Mouse (Mus musculus) adrenal gland, adult (tissue): ENCODE data around the gene Narfl.

ENCODE experiments used
- DNase-seq, 2 experiments: peaks; one replicate each; pipeline ENCODE4 v3.0.0; 2022 to 2023; ENCODE audit warnings: low spot score in 1 of 2; ENCODE audit not compliant: inconsistent age in 2 of 2

The Narfl gene

GRCm38 (mm10) chr17:25761561-25761970 lies 12.0 kb upstream of the Narfl start:
- no peak for DNase-seq

- DNase-seq, result no peak
Observed at GRCm38 (mm10) chr17:25762591-25762990, 11.0 kb upstream of the Narfl start.

- DNase-seq, result no peak
Observed at GRCm38 (mm10) chr17:25765886-25766285, 7.7 kb upstream of the Narfl start.

DNA sequence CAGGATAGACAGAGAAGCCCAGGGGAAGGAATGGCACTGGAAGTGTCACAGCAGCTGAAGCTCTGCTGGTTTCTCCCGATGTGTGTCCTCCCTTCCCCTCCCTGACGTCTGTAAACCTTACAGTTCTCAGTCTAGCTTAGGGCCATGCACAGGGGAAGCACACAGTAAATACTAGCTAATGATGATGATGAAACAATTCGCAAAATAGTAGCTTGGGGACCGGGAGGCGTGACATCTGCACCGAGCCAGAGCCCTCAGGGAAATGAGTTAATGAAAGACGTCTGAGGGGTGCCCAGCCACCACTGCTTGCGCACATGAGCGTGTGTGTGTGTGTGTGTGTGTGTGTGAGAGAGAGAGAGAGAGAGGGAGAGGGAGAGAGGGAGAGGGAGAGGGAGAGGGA lies 4.2 kb upstream of the Narfl start:
- DNase-seq, result no peak

- DNase-seq, result no peak
Observed at GRCm38 (mm10) chr17:25775318-25776062, 1.9 kb downstream of the Narfl start.

DNA sequence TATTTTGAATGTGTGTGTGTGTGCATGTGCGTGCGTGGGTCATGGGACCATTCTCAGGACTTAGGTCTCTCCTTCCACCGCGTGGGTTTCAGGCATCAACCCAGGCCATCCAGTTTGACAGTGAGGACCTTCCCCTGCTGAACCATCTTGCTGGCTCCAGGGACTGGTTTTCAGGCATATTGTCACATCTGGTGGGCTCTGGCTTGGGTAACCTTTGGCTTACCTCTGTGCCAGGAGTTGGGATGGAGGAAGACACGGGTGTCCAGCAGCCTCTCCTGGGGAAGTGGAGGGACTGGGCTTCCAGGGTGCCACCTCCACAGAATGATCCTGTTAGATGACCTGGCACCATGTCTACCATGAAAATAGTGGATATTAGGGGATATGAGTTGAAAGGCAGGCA lies 4.4 kb downstream of the Narfl start:
- DNase-seq, result peak in 1 of 2 experiments; percentile 29

GRCm38 (mm10) chr17:25781339-25781738 lies 7.8 kb downstream of the Narfl start:
- DNase-seq, result no peak

DNA sequence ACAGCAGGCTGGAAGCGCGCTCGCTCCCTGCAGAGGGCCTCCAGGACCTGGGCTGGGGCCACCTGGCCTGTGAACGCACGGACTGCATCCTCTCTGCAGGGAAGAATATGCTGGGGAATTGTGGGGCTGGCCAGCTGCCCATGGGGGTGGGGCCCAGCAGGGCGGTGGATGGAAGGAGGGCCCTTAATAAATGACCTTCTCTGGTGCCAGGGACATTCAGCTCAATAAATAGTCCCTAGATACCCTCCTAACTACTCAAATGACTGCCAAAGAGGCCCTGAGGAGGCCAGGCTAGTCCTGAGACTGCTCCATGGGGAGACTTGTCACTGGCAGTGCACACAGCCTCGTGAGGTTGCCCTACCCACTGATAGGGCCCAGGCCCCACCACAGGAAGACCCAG lies 9.5 kb downstream of the Narfl start:
- peak; percentile 67 to 88 for DNase-seq

GRCm38 (mm10) chr17:25783861-25784574 lies 10.4 kb downstream of the Narfl start:
- peak in 1 of 2 experiments; percentile 53 for DNase-seq

DNA sequence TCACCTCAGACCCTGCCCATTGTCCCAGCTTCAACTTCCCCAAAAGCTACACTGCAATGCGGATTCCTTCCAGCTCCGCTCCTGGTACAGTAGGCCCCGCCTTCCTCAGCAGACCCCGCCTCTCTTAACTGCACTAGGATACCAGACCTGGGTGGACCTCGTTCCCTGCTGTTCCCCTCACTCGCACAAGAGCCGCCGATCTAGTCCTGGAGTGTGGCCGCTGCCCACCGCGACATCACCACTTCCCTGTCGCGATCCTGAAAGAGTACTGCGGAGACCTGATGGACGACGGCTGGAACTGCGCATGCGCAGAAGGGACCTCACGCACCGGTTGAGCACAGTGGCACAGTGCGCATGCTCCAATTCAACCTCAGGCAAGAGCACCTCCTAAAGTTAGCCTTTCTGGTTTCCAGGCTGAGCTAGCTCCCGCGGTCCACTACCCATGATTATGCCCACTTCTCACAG lies 11.7 kb downstream of the Narfl start, which contains the start of gene Haghl:
Gene Haghl, minus strand, starts transcription at position 393 of the 465 bp plus-strand sequence.
- peak; percentile 97 to 100 for DNase-seq

DNA sequence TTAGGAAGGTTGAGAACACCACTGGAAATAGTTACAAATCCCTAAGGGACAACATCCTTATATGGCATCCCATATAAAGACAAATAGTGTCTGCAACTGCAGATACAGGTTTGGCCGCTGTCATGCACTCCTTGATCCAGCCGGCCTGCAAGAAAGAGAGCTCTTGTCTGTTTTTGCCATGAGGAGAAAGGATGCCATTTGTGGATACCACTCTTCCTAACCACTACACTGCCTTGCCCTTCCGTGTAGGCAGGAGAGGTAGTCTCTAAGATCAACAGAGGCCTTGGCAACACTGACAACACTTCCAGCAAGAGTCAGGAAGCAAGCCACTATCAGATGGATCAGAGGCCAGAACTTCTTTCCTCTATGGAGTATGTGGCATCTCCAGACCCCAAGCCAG lies 12.7 kb downstream of the Narfl start, which contains the start of gene Ccdc78:
Gene Ccdc78, plus strand, starts transcription at position 301 of the 400 bp plus-strand sequence.
- no peak for DNase-seq

GRCm38 (mm10) chr17:25786781-25787504 lies 13.4 kb downstream of the Narfl start:
- DNase-seq, result peak in 1 of 2 experiments; percentile 25

DNA sequence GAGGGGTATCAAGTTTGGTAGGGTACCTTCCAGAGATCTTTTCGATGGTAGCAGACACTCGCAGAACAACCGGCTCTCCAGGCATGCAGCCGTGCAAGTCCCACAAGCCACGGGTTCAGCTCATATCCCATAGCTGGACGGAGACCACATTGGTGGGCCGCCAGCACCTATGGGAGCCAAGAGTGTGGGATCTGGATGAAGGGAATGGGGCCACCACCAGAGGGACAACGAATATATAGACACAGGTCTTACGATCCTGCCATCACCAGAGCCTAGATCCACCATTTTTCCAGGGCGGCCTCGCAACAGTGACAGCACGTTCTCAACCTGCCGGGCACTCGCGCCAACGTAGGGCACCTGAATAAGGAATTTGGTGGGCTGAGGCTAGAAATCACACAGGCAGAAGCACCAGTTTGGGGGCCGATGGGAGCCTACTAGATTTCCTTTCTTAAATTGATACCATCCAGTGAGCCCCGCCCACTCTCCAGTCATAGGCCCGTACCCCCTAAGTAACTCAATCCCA lies 17.8 kb downstream of the Narfl start:
- DNase-seq, result peak in 1 of 2 experiments; percentile 16

GRCm38 (mm10) chr17:25791843-25792527 lies 18.4 kb downstream of the Narfl start:
- peak; percentile 87 to 96 for DNase-seq

DNA sequence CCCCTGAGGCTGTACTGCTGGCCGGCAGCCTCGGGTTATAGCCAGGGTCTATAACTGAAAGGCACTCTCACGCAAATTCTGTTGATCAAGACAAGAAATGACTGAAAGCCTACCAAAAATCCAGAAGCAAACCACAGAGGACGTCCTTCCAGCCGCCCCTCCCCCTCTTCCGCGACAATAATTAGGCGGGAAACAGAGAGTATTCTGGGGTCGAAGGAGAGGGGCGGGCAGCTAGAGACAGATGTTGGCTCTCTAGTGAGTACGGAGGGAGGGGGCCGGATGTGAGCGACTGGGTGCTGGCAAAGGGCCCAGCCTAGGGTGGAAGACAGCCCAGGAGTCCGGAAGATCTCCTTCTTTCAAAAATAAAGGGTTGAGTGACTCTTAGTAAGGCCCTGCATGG lies 19.0 kb downstream of the Narfl start, which contains the start of gene Fam173a:
Gene Fam173a, minus strand, starts transcription at position 287 of the 400 bp plus-strand sequence.
- DNase-seq, result peak in 1 of 2 experiments; percentile 81

- no peak for DNase-seq
Observed at GRCm38 (mm10) chr17:25794197-25794596, 20.6 kb downstream of the Narfl start.

GRCm38 (mm10) chr17:25794998-25795397 lies 21.4 kb downstream of the Narfl start:
- no peak for DNase-seq

GRCm38 (mm10) chr17:25795609-25796092 lies 22.1 kb downstream of the Narfl start, which contains the start of gene AC134908.4:
AC134908.4 (minus strand) TSS chr17:25795659.
- peak; percentile 52 to 60 for DNase-seq

DNA sequence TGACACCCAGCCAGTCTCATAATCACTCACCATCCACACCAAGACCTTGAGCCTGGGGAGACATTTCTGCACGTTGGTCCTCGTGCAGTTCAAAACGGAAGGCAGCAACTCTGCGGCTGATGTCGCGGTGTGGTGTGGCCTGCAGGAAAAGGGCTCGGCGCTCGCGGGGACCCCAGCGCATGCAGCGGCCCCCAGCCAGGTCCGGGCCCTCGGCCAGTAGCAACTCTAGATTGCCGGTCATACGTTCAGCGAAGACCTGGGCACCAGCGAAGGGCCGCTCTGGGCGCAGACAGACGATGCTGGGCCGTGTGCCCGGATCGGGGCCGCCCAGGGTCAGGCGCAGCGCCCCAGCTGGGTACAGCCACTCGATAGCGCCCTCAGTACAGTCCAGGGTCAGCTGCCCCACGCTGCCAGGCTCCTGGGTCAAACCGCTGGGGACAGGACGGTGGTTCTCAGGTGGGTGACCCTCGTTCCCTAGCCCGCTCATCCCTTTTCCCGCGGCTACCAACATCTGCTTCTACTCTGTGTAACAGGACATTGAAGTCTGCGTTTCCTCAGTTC lies 22.7 kb downstream of the Narfl start:
- peak; percentile 59 to 79 for DNase-seq

GRCm38 (mm10) chr17:25796951-25797369 lies 23.4 kb downstream of the Narfl start, which contains the start of gene Metrn:
Metrn (minus strand) TSS chr17:25797136.
- DNase-seq, result peak; percentile 90 to 95
